Mouse (Mus musculus): ENCODE measurements around the gene Luc7l3.

GRCm38 (mm10) chr11:94283536-94284099 is 38.2 kb downstream of the Luc7l3 start:
- no peak for TF ChIP-seq TAL1 (IDR thresholded peaks at IDR 0.05; ENCODE audit: low read length)
- TF ChIP-seq GATA1 (IDR thresholded peaks at IDR 0.05; ENCODE audit: low read length) = no peak

All from erythroblast, embryonic 14.5 days (primary cell).